1 mouse cellular context compared by ENCODE assay signal in genomic region chr5:72636576-72636975, GRCm38 (mm10).
TF ChIP-seq lines count a peak whose summit lies in the region.

No protein-coding gene starts in this region.

TF ChIP-seq in CH12.LX, 34 proteins besides CTCF, POLR2A, EP300 and RAD21:
- TF ChIP-seq IRF4 (IDR thresholded peaks at IDR 0.05; ENCODE audit: low read depth, low read length) (peak; percentile 36; the same call in 1 of the 2 replicates), TCF12 (IDR thresholded peaks at IDR 0.05; ENCODE audit: low read depth, low read length) (no peak)
